Mouse (Mus musculus) cerebellum, adult 18-20 months (tissue): ENCODE measurements at regions not wholly inside any gene's neighbourhood (a gene's known extent, or its start where the extent isn't known, plus 50 kb on each side); places are given as distances from the start of the nearest gene placed in this dataset.

Experiments
- DNase-seq, 2 experiments: peaks; one replicate each; pipeline ENCODE4 v3.0.0; 2021

DNA sequence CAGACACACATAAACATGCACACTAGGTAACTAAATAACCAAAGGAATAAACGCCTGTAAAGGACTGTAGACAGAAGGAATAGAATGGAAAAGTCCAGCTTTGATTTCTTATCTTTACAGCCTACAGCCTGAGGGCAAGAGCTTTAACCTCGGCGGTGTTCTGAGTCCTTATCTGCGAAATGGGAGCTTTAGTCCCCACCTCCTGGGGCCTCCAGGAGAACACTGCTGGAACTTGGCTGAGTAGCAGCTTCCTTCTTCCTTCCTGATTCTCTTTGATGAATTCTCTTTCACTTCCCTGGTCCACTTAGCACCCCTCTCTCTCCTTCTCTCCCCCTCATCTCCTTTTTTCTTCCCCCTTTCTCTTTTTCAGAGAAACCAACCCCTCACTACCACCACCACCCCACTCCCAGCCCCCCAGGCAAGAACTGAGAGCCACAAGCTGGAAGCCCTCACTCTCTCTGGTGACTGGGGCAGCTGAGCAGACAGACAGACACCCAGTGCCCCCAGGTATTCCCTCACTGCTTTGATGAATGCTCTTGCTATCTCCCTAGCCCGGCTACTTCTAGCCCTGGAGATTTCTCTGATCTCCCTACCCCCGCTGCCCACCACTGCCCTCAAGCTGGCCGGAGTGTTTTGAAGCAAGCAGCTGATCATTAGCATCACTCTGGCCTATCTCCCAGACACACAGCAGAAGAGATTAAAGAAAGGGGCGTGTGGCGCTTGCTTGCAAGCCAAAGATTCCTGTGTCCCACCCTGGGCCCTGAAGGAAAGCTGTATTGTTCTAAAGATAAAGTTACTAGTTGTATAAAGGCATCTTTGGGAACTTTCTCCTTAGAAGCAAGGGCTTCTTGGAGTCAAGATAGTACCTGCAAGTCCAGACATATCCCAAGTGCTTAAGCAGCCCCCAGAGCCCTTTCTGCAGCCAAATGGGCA is 81.9 kb upstream of the Tbx3 start:
- DNase-seq = no peak

DNA sequence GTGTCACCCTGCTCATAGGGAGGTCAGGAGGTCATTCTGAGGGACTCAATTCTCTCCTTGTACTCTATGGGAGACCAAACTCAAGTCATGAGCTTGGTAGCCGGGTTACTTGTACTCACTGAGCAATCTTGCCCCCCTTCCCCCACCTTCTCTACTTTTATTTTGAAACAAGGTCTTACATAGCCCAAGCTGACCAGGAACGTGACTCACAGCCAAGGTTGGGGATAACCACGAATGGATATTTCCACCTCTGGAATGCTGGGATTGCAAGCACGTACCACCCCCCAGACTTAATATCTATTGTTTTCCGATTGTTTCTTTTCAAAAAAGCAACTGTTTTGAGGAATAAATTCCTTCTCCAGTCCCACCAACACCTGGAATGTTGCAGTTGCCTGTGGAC is 79.2 kb upstream of the Tbx3 start:
- DNase-seq = no peak

DNA sequence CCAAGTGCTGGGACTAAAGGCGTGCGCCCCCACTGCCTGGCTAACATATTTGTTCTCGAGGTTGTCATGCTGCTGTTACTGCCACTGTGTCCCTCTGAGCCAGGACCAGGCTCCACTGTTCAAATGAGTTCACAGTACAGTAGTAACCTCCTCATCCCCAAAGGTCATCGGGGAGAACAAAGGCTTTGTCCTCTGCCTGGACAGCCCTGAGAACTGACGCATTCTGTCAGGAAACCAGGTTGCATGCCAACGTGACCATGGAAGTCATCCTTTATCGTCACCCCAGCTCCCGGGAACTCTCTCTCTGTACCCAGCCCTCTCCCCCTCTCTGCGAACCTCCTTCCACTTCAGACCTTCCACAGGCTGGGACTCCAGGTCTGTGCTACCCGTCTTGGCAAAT is 77.6 kb upstream of the Tbx3 start:
- DNase-seq = no peak

DNA sequence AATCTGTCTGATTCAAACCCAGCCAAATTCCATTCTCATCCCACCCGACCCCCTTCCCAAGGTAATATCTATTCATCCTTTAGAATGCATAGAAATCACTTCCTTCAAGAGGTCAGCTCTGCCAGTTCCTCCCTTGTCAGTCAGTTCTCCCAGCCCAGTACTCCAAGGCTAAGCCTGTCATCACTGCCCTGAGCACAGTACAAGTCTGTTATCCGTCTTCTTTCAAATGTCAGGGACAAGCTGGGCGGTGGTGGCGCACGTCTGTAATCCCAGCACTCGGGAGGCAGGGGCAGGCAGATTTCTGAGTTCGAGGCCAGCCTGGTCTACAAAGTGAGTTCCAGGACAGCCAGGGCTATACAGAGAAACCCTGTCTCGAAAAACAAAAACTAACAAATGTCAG is 75.9 kb upstream of the Tbx3 start:
- DNase-seq = no peak

DNA sequence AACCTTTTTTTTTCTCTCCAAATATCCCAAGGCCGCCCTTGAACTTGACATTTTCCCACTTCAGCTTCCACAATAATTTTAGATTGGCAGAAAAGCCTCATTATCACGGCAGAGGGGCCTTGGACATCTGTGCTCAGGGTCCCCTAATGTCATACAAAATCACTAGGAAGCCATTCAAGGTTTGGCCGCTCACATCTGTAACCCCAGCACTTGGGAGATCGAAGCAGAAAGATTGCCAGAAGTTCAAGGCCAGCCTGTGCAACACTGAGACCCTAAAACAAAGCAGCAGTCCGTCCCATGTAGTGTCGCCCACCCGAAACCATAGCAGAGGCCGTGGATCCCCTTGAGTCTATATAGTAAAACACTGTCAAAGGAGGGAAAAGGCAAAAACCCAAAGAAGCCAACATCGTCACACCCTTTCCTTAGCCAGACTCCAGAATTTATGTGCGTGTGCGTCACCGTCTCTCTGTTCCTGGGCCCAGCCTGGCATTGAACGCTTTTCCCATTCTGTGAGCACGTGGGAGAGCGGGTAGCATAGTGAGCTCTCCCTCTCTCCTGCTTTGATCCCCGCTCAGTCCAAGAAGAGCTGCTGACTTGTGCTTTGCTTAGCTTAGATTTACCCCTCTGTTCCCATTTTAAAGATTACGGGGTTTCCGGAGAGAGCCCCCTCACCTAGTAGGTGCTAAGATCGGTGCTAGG is 74.0 kb upstream of the Tbx3 start:
- no peak for DNase-seq

DNA sequence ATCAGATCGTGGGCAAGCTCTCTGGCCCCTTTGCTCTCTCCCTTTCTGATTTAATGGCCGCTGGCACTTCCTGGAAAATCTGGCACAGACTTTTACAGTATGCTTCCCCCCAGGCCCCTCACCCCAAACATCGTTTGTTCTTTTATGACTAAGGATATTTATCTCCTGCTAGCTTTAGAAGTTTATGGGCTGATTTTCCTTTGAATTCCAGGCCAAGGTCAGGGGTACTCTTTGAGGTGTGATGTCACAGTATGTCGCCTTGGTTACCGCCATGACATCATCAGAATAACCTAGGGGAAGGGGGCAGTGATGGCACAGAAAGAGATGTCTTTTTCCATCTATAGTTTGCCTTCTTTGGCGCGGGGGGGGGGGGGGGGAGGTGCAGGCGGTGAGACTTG is 73.5 kb upstream of the Tbx3 start:
- DNase-seq = no peak

DNA sequence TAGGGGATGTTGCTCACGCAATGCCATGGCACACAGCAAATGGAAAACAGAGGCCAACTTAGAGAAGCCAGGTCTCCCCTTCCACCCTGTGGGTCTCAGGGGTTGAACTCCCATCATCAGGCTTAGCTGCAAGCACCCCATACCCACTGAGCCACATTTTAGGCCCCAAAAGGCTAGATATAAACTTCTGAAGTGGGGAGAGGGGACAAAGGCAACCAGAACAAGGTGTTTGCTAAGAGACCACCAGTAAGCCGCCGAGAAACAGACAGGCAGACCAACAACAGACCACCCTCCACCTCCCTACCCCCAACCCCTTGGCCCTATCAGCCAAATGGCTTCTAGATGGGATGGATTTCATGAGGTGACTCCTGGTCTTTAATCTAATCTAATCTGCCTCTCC is 72.9 kb upstream of the Tbx3 start:
- no peak for DNase-seq

DNA sequence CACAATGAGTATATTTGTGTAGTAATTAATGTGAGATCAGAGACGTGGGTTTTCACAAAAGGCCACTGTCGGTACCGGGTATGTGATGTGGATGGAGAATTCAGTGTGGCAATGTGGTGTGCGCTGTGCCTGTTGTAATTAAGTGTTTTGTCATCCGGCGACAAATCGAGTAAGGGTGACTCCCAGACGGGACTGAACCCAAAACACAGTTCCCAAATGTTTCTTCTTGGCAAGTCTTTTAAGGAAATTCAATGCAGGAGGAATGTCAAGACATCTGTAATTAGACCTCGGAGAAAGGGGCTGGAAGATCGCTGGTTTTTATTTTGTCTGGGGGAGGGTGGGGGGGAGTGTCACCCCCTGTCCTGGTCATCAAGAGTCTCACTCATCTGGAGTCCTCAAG is 72.3 kb upstream of the Tbx3 start:
- DNase-seq = no peak

DNA sequence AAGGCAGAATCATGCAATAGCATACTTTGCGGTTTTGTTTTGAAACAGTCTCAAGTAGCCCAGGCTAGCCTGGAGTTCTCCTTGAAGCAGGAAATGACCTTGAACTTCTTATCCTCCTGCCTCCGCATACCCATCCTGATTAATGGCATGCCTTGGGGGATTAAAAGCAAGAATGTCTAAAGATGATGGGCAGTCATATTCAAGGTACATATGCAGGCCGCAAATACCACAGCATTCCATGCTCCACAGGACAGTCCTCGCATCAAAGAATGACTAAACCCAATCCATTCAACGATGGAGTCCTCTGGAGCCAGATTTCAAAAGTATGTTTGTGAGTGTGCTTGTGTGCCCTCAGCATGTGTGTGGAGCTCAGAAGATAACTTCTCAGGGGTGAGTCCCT is 69.1 kb upstream of the Tbx3 start:
- no peak for DNase-seq

DNA sequence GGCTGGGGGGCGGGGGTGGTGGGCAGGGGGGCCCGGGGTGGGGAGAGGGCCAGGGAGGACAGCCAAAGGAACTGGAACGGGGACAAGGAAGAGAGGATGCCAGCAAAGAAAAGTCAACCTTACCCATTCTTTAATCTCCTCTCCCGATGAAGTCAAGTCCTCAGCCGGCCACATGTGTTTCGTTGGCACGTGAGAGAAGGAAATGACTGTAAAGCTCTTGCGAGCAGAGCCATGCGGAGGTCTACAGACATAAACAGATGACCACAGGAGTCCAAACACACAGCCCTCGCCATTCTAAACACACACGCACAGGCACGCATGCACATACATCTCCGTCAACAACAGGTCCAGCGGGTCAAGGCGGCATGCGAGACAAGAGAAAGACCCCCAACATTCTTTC is 68.5 kb upstream of the Tbx3 start:
- DNase-seq = no peak

DNA sequence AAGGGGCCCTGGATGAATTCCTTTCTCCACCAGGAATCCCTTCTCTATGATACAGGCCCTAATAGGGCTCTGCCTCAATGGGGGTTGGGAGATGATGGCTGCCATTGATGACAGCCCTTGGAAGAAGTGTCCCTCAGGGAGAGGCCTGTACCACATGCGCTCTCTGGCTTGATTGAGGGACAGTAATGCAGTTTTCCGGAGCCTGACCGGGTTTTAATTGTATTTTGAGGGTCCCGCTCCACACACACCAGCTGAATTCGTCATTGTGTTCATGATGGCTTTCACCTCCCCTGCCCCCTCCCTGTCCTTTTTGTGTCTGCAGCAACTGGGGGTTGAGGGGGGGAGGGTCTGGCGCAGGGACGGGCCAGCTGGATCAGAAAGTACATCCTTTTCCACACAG is 65.0 kb upstream of the Tbx3 start:
- no peak for DNase-seq

DNA sequence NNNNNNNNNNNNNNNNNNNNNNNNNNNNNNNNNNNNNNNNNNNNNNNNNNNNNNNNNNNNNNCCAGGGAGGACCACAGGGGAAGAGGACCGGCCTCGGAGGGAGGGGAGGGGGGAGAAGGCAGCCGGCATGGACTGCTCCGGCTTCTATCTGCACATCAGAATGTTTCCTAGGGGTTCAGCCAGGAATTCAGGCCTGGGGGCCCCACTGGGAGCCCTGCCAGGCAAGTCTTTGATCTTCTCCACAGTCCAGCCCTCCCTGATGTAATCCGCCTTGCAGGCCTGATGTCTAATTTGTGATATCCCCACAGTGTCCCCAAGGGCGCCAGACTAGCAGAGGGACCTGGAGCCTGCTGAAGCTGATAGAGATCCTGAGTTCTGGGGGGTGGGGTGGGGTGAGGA is 57.1 kb upstream of the Tbx3 start:
- no peak for DNase-seq

DNA sequence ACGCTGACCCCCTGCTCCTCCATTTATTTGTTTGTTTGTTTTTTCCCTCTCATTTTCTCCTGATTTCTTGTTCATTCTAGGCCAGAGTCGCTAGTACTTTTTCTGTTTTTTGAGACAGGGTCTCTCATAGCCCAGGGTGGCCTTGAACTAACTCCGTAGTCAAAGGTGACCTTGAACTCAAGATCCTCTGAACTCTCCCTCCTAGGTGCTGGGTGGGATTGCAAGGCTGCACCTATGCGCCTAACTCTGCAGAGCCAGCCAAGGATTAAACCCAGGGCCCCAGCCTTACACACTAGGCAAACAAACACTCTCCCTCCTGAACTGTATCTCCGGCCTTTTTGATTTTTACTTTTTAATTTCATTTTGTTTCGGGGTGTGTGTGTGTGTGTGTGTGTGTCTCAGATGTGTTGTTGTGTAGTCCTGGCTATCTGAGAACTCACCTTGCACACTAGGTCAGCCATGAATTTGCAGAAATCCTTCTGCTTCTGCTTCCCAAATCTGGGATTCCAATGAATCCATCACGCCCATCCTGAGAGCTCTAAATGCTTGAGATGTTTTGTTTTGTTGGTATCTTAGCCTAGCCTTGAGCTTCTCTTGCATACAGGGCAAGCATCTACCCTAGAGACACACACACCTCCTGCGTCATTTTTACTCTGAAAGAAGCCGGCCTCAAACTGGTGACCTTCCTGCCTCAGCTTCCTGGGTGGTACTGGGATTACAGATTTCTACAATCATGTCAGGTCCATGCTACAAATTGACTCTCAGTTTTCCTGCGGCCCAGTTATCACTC is 56.3 kb upstream of the Tbx3 start:
- no peak for DNase-seq

DNA sequence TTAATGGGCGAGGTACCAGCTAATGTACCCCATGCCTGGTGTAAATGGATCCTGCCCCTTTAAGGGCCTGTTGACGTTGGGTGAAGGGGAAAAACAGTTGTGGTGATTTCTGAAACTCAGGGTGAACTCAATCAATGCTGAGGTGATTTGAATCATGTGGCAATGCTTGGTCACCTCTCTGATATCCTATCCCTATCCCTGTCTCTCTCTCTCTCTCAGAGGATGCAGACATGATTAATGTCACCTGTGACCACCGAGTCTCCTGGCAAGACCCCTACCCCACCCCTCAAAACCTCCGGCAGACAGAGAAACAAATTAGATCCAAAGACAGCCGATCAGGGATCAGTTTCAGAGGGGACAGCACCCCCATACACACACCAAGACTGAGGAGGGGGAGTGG is 54.8 kb upstream of the Tbx3 start:
- DNase-seq = no peak

DNA sequence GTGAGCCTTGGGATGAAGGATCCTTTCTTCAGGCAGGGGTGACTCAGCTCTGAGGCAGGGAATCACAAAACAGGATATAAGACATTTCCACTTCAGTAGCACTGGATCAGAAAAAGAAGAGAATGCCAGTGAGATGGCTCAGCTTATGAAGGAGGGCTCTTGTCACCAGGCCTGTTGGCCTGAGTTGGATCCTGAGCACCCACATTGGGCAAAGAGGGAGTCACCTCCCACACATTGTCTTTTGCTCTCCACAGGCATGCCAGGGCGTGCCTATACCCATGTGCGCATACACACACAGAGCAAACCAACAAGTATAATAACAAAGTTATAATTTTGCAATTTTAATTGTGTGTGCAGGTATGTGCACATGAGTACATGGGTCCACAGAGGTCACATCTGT is 52.6 kb upstream of the Tbx3 start:
- no peak for DNase-seq

DNA sequence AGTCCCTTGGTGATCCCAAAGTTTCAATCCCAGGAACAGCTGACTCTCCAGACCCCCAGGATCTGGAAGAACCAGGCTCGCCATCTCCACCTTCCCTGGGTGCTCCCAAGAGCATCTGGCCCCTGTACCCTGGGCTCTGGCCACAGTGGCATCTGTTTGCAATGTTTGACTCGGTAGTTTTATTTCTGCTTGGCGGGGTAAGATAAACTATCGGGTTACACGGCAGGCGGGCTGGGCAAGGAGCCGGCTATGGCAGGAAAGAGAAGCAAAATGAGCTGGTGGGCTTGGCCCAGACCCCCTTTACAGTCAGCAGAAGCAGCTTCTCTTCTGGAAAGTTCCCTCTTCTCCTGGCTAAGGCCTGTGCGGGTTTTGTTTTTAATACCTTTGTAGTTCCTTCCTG is 50.6 kb upstream of the Tbx3 start:
- DNase-seq = no peak
